Mouse (Mus musculus): Measurements from ENCODE around the gene Golt1a.

DNA sequence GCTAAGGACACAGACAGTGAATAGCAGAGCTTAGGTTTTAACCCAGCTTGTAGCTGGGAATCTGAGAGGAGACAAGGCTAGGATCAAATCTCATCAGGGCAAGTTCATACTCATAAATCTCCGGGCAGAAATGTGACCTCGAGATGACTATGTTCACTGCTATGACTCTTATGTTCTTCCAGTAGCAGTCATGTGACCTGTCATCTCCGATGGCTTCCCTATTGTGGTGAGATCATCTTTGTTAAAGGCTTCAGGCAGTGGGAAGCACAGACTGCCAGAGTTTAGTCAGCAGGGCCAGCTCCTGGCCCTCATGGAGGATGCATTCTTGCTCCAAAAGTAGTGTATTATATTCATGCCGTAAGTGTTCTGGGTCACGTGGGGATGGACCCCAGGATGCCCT is 32.6 kb upstream of the Golt1a start:
- no peak for TF ChIP-seq CTCF (IDR thresholded peaks at IDR 0.05; ENCODE audit: borderline replicate concordance, control insufficient read depth, extremely low read depth, insufficient read depth, low read length, poor library complexity)
- no peak for TF ChIP-seq POLR2A (IDR thresholded peaks at IDR 0.05; ENCODE audit: control insufficient read depth, extremely low read depth, insufficient read depth, low read length, poor library complexity)
